Mouse (Mus musculus) G1E (cell line): Measurements from ENCODE around the gene Lig4. TPM values are rescaled to one million over a fixed set of nuclear protein-coding genes. Genes with fewer than 3 reads are reported as not detected.

ENCODE experiments used
- ATAC-seq: 2 replicates; pipeline ENCODE4 v1.8.0; 2016; ENCODE audit warnings: mild to moderate bottlenecking; ENCODE audit not compliant: insufficient number of reproducible peaks, poor library complexity, low FRiP score, severe bottlenecking; ENCODE audit errors: extremely low read depth
- DNase-seq: peaks from one replicate; pipeline ENCODE4 v3.0.0; 2012; ENCODE audit warnings: low spot score
- H3K27me3 ChIP-seq: 2 replicates; pipeline ENCODE4 v1.6.1; 2012; ENCODE audit warnings: mild to moderate bottlenecking, low read length, inconsistent platforms; ENCODE audit not compliant: insufficient read depth
- H3K36me3 ChIP-seq: replicated peaks from 2 replicates; pipeline ENCODE3; 2012; ENCODE audit warnings: mild to moderate bottlenecking, inconsistent platforms
- H3K4me1 ChIP-seq: 2 replicates; pipeline ENCODE4 v1.6.1; 2012; ENCODE audit warnings: low read depth, low read length, inconsistent platforms, mixed read lengths; ENCODE audit not compliant: insufficient read depth
- H3K4me3 ChIP-seq: 2 replicates; pipeline ENCODE4 v1.5.1; 2012; ENCODE audit warnings: low read depth, mild to moderate bottlenecking, inconsistent platforms, low read length, moderate library complexity, mixed read lengths
- H3K9me3 ChIP-seq: replicated peaks from 2 replicates; pipeline ENCODE4 v1.6.1; 2012; ENCODE audit warnings: inconsistent platforms
- CTCF ChIP-seq: IDR thresholded peaks from 2 replicates; pipeline ENCODE4 v1.5.1; 2012; ENCODE audit warnings: low read depth, low read length, inconsistent platforms, mixed read lengths
- GATA1 ChIP-seq: IDR thresholded peaks from 2 replicates; pipeline ENCODE4 v1.6.1; 2012; ENCODE audit warnings: borderline replicate concordance, low read length, inconsistent platforms, mixed read lengths
- GATA2 ChIP-seq: IDR thresholded peaks from 2 replicates; pipeline ENCODE4 v1.6.1; 2012; ENCODE audit warnings: low read depth, low read length, inconsistent platforms, borderline replicate concordance
- POLR2AphosphoS5 ChIP-seq: IDR thresholded peaks from 2 replicates; pipeline ENCODE4 v1.6.1; 2012; ENCODE audit warnings: low read depth, low read length, inconsistent platforms; ENCODE audit not compliant: insufficient replicate concordance
- TAL1 ChIP-seq: conservative IDR thresholded peaks from 2 replicates; pipeline ENCODE4 v1.6.1; 2012; ENCODE audit warnings: low read depth, low read length, inconsistent platforms, mixed read lengths
- polyA plus RNA-seq: library from polyadenylated mRNA; stranded (reverse); fragments of >175 nt; gene quantifications from 2 replicates; pipeline ENCODE4 v1.2.3, GENCODE M21; 2012
- total RNA-seq, 2 experiments: library from RNA; stranded (forward) in 1 of 2; stranded (reverse) in 1 of 2; fragments of 200-1000 nt in 1 of 2; fragments of >200 nt in 1 of 2; fragmentation: Nextera tagmentation in 1 of 2; gene quantifications; 2 replicates each; pipeline ENCODE4 v1.2.3; 2014 to 2017

The Lig4 gene
- total and polyA plus RNA-seq, 3 experiments, result 0.38 to 6.1 (median 0.87) TPM

DNA sequence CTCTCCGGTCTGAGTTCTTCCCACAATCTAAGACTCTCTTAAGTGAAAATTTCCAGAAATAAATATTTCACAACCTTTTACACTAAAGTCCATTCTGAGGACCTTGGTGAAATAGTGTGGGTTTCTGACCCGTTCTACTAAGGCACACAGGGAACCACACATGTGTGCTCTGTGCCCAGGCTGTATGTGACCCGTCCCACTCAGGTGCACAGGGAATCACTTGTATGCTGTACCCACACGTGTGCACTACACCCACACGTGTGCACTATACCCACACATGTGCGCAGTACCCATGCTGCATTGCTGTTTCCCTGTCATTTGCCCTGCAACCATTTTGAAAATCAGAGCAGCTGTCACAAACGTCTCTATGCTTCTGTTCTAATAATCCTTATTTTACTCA, 41.9 kb downstream of the Lig4 start:
- H3K4me1 ChIP-seq, result no peaks in the 10 kb centered on the region
- no peak for DNase-seq
- no peak for ATAC-seq

DNA sequence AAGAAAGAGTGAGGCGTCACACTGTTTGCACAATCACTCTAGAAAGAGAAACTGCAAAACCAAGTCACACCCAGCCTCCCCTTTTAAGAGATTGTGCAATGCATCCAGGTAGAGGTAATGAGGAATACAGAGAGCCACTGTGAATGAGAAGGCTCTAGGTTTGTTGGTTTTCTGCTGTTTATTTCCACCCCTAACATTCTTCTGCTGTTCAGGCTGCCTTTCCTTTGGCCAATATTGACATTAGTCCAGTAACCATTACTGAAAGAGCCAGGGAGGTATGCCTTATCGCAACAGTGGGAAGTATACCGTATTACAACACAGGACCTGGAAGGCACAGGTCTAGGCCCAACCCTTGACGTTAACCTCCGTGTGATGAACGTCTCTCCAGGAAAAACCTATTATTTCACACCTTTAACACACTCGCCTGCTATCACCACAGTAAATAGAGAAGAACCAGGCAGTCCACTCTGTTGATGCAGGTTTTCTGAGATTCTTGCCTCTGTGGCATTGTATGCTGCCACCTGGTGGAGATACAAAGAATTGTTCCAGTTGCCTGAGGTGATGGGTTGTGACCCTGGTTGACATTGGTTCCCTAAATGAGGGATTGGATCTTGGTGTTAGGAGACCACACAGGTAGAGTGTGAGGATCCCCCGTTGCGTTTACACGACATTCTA, 42.5 kb downstream of the Lig4 start:
- no peaks in the 10 kb centered on the region for H3K27me3 ChIP-seq
- no peak for TF ChIP-seq TAL1
- TF ChIP-seq CTCF, result peak; percentile 76
- no peak for TF ChIP-seq GATA1
- no peak for TF ChIP-seq POLR2AphosphoS5
- TF ChIP-seq GATA2, result no peak
- no peaks in the 10 kb centered on the region for H3K4me1 ChIP-seq
- peak; percentile 8 for DNase-seq
- H3K9me3 ChIP-seq, result no peaks in the 10 kb centered on the region
- no peaks in the 10 kb centered on the region for H3K36me3 ChIP-seq
- no peak for ATAC-seq
- no peak overlapping the region for H3K4me3 ChIP-seq

More for the DNA sequence above, 41.9 kb downstream of the Lig4 start:
- Histone ChIP-seq H3K9me3 (no peaks in the 10 kb centered on the region), H3K4me3 (no peak overlapping the region), H3K27me3 (no peaks in the 10 kb centered on the region), H3K36me3 (no peaks in the 10 kb centered on the region)
- TF ChIP-seq GATA2 (no peak), CTCF (no peak), POLR2AphosphoS5 (no peak)

DNA sequence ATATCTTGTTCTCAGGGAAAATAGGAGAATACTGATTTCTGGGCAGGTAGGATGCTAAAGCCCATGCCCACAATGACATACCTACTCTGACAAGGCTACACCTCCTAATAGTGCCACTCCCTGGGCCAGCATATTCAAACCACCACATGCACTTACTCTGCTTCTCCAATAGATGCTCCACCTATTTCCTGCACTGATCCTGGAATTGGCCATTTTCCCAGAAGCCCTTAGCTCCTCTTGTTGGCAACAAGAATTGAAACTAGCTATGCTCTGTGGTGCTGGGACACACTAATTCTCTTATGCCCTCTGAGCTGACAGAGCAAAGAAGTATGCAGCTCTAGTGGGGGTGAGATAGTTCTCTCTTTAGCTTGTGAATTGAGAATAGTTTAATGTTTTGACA, 44.8 kb downstream of the Lig4 start:
- no peaks in the 10 kb centered on the region for H3K36me3 ChIP-seq
- no peaks in the 10 kb centered on the region for H3K27me3 ChIP-seq
- no peaks in the 10 kb centered on the region for H3K9me3 ChIP-seq
- ATAC-seq (no peak), DNase-seq (no peak)
- H3K4me3 ChIP-seq, result no peak overlapping the region
- no peaks in the 10 kb centered on the region for H3K4me1 ChIP-seq
- TF ChIP-seq GATA2, result no peak
- no peak for TF ChIP-seq TAL1
- no peak for TF ChIP-seq POLR2AphosphoS5
- TF ChIP-seq CTCF, result no peak
- TF ChIP-seq GATA1, result no peak

DNA sequence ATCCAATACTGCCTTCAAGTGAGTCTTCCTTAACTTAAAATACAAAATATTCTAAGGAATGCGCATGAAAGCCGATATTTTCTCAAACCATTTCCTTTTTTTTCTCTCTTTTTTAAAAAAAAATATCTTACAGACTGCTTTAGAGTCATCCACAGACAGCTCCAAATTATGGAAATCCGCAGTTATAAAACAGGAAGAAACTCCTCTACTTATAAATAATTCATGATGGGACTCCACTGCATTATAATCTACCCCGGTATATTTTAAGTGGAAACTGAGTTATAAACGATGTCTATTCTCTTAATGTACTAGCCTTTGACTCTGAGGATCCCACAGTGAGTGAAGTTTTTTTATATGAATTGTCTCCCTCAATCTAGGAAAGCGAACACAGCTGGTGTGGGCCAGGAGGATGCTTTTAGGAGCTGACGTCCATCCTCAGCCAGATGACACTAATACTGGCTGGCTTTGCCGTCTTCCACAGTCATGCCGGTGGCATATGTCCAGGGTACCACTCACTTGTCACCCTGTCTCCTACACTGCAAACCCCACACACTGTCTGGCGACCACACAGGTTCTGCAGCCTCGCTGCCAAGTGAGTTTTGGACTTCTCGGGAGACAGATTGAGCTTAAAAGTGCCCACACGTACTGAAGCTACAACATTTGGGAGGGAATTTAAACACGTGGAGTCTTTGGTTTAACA, 47.6 kb downstream of the Lig4 start:
- TF ChIP-seq GATA1, result no peak
- TF ChIP-seq GATA2, result no peak
- TF ChIP-seq CTCF, result no peak

More for the DNA sequence above, 47.6 kb downstream of the Lig4 start:
- Histone ChIP-seq H3K36me3 (no peaks in the 10 kb centered on the region), H3K9me3 (no peaks in the 10 kb centered on the region), H3K27me3 (no peaks in the 10 kb centered on the region), H3K4me3 (no peak overlapping the region), H3K4me1 (no peaks in the 10 kb centered on the region)
- DNase-seq (no peak), ATAC-seq (no peak)

Other genes starting within 250 kb of the Lig4 start
- not detected in 2 replicates for gene Fam155a, start 206.5 kb downstream of the Lig4 start, total RNA-seq (2014; fragmentation: Nextera tagmentation)
- 0.06 and 0.27 TPM in 2 replicates for gene Fam155a, start 206.5 kb downstream of the Lig4 start, total RNA-seq (2017)
- gene Fam155a, start 206.5 kb downstream of the Lig4 start, polyA plus RNA-seq, result not detected in 2 replicates
- not detected in 2 replicates for gene Gm10217, start 113.4 kb downstream of the Lig4 start, total RNA-seq (2014; fragmentation: Nextera tagmentation)
- gene Gm10217, start 113.4 kb downstream of the Lig4 start, total RNA-seq (2017), result not detected in 2 replicates
- gene Gm10217, start 113.4 kb downstream of the Lig4 start, polyA plus RNA-seq, result not detected in 2 replicates
- 18.7 and 19.9 TPM in 2 replicates for gene Abhd13, start within 50 bp of the Lig4 start, total RNA-seq (2014; fragmentation: Nextera tagmentation)
- 23.5 and 24.0 TPM in 2 replicates for gene Abhd13, start within 50 bp of the Lig4 start, total RNA-seq (2017)
- 1.4 and 1.5 TPM in 2 replicates for gene Abhd13, start within 50 bp of the Lig4 start, polyA plus RNA-seq
- gene Tnfsf13b, start 28.8 kb upstream of the Lig4 start, total RNA-seq (2014; fragmentation: Nextera tagmentation), result 1.5 TPM in 1 of 2 replicates, not detected in the other
- 0.16 and 0.23 TPM in 2 replicates for gene Tnfsf13b, start 28.8 kb upstream of the Lig4 start, total RNA-seq (2017)
- gene Tnfsf13b, start 28.8 kb upstream of the Lig4 start, polyA plus RNA-seq, result 0.07 TPM in 1 of 2 replicates, not detected in the other
- gene Myo16, start 176.2 kb upstream of the Lig4 start, total RNA-seq (2014; fragmentation: Nextera tagmentation), result 0.63 and 0.90 TPM in 2 replicates
- 0.17 and 0.27 TPM in 2 replicates for gene Myo16, start 176.2 kb upstream of the Lig4 start, total RNA-seq (2017)
- gene Myo16, start 176.2 kb upstream of the Lig4 start, polyA plus RNA-seq, result 0.38 and 0.44 TPM in 2 replicates